Mouse (Mus musculus): ENCODE measurements around the gene Tm2d3.
A peak's percentile ranks its signal among the peaks of the same experiment; 100 is the strongest.

Tm2d3 gene

DNA sequence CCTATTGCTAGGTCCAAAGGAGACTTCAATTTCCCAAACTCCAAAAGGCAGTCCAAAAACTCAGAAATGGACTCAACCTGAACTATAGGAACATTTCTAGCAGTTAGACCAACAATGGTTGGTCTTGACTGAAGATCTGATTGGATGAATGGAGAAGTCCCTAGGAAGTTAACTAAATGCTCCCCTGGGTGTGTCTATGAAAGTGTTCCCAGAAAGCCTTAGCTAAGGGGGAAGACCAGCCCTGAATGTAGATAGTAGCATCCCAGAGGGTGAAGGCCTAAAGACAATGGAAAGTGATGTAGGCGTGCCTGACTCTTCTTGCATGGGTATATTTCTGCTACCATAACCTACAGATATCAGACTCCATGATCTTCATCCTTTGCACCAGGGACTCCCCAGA is 17.5 kb downstream of the Tm2d3 start:
- DNase-seq, result no peak

DNA sequence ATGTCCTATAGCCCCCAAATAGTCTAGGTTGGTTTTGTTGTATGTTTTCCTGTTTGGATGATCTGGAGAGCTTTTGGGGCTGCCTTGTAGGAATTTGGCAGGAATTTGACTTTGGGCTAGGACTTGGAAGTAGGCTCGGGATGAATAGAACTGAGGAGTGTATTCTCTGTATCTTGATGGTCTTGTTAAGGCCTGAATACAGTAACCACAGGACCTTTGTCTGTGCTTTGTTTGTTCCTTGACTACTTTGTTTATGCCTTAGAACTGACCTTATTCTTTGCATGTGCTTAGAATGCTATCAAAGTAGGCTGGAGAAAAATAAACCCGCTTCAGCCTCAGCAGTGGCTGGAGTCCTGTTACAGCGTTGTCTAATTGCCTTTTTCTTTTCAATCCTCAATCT is 19.3 kb downstream of the Tm2d3 start:
- DNase-seq, result no peak

GRCm38 (mm10) chr7:65713782-65714181 is 22.8 kb downstream of the Tm2d3 start:
- no peak for DNase-seq

DNA sequence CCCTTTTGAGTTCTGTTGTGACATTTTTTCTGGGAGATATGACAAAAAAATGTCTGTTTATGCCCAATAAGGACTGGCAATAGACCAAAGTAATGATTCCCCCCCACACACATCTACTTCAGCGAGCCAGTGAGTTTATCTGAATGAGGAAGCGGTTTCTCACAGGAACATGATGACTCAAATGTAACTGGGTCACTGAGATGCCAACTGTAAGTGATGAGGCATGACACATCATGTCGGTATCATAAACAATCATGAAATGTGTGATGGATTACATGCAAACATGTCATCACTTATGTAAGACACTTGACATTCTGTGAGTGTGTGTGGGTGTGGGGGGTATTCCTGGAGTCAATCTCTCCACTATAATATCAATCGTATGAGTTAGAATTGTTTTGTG is 23.3 kb downstream of the Tm2d3 start:
- no peak for DNase-seq

DNA sequence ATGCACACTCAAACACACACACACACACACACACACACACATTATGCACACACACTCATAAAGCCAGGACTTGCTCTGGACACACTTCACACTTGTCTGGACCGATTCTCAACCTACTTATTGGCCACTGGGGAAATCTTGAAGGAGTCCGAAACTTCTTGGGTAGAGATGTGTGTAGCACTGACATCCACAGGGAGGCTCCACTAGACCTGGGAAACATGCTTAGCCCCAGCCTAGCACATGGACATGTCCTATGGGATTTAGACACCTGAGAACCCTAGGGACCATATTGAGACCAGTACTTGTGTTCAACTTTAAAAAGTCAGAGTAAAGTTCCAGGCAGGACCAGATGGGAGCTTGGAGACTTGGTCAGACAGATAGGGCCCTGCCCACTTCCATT is 43.1 kb downstream of the Tm2d3 start:
- DNase-seq, result no peak

GRCm38 (mm10) chr7:65735261-65735660 is 44.3 kb downstream of the Tm2d3 start:
- DNase-seq, result no peak

- DNase-seq, result peak; percentile 16
These were observed 46.5 kb downstream of the Tm2d3 start for GRCm38 (mm10) chr7:65737286-65738040.

GRCm38 (mm10) chr7:65742857-65743256 is 51.9 kb downstream of the Tm2d3 start:
- DNase-seq, result no peak

GRCm38 (mm10) chr7:65747990-65748955 is 57.3 kb downstream of the Tm2d3 start:
- DNase-seq, result no peak
